Mouse (Mus musculus) heart, embryonic 13.5 days (tissue): ENCODE results near the gene Ddah1. TPM values are rescaled to one million over a fixed set of nuclear protein-coding genes. Genes with fewer than 3 reads are reported as not detected.

Experiments
- ATAC-seq: fragments of 200-750 bp; cut with Nextera tagmentation; 2 replicates; pipeline ENCODE4 v1.8.0; 2017; ENCODE audit warnings: moderate TSS enrichment; ENCODE audit not compliant: insufficient number of reproducible peaks, low FRiP score, low TSS enrichment; ENCODE audit errors: extremely low read depth
- H3K27ac ChIP-seq: fragments of 300-500 bp; sonication (generic); replicated peaks from 2 replicates; pipeline ENCODE4 v1.5.1; 2015; ENCODE audit warnings: moderate library complexity, mild to moderate bottlenecking, inconsistent platforms
- H3K27me3 ChIP-seq: fragments of 300-500 bp; sonication (generic); replicated peaks from 2 replicates; pipeline ENCODE4 v1.6.1; 2015; ENCODE audit warnings: mild to moderate bottlenecking, inconsistent platforms
- H3K36me3 ChIP-seq: fragments of 300-500 bp; sonication (generic); 2 replicates; pipeline ENCODE4 v1.6.1; 2015; ENCODE audit warnings: mild to moderate bottlenecking, inconsistent platforms
- H3K4me1 ChIP-seq: fragments of 300-500 bp; sonication (generic); 2 replicates; pipeline ENCODE4 v1.6.1; 2015; ENCODE audit warnings: inconsistent platforms
- H3K4me2 ChIP-seq: fragments of 300-500 bp; sonication (generic); 2 replicates; pipeline ENCODE4 v1.6.1; 2015; ENCODE audit warnings: inconsistent platforms, mild to moderate bottlenecking, moderate library complexity
- H3K4me3 ChIP-seq: fragments of 300-500 bp; sonication (generic); 2 replicates; pipeline ENCODE4 v1.5.1; 2015; ENCODE audit warnings: moderate library complexity, mild to moderate bottlenecking, inconsistent platforms
- H3K9ac ChIP-seq: fragments of 300-500 bp; sonication (generic); 2 replicates; pipeline ENCODE4 v1.6.1; 2015; ENCODE audit warnings: inconsistent platforms, mild to moderate bottlenecking, moderate library complexity
- H3K9me3 ChIP-seq: fragments of 300-500 bp; sonication (generic); 2 replicates; pipeline ENCODE4 v1.6.1; 2016; ENCODE audit warnings: inconsistent platforms
- WGBS: fragments of 180-500 bp; shearing (Covaris S2); methylation state at CpG from one replicate; pipeline ENCODE4 v1.1.7; 2015; ENCODE audit warnings: mixed read lengths; 5-methylcytosine and 5-hydroxymethylcytosine counted together
- polyA plus RNA-seq: library from polyadenylated mRNA; unstranded; fragments of >200 nt; fragmentation: Nextera tagmentation; extraction: Ambion mirVana; gene quantifications from 2 replicates; pipeline ENCODE4 v1.2.1, GENCODE M21; 2015

Gene Ddah1
- polyA plus RNA-seq, 1 experiment from 2014 or later: 27.9 TPM

- Histone ChIP-seq H3K36me3 (no peaks in the 10 kb centered on the region), H3K4me1 (peaks cover 12% of the 10 kb centered on the region), H3K4me3 (no peak overlapping the region), H3K4me2 (no peak overlapping the region), H3K27me3 (no peaks in the 10 kb centered on the region; the same call in 1 of the 2 replicates), H3K27ac (no peak overlapping the region), H3K9ac (no peak overlapping the region), H3K9me3 (no peaks in the 10 kb centered on the region)
- WGBS: 79% methylated on average over 9 of the region's 9 CpGs
- ATAC-seq: no peak
These were observed 14.9 kb upstream of the Ddah1 start for GRCm38 (mm10) chr3:145743476-145744027.

DNA sequence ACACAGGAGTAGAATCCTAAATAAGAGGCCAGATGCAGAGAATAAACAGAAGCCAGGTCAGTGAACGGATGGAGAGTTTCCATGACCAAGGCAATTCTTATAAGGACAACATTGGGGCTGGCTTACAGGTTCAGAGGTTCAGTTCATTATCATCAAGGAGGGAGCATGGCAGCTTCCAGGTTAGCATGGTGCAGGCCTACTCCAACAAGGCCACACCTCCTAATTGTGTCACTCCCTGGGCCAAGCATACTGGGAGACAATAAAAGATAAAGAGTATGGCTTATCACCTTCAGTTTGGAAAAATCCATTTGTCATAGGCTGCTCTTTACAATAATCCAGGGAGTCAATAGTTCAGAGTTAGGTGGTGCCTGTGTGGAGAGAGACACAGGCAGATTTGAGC is 9.8 kb upstream of the Ddah1 start:
- ATAC-seq: no peak
- no peak overlapping the region for H3K27ac ChIP-seq
- no peaks in the 10 kb centered on the region for H3K27me3 ChIP-seq
- no peaks in the 10 kb centered on the region for H3K9me3 ChIP-seq
- no peaks in the 10 kb centered on the region for H3K36me3 ChIP-seq
- H3K4me3 ChIP-seq: no peak overlapping the region
- no peaks in the 10 kb centered on the region for H3K4me1 ChIP-seq
- no peak overlapping the region for H3K4me2 ChIP-seq
- WGBS: 69% methylated on average over 1 of the region's 1 CpGs
- no peak overlapping the region for H3K9ac ChIP-seq

GRCm38 (mm10) chr3:145756457-145756856 is 2.0 kb upstream of the Ddah1 start:
- Histone ChIP-seq H3K9ac (no peak overlapping the region), H3K4me1 (peaks cover 19% of the 10 kb centered on the region), H3K27me3 (peaks cover 18% of the 10 kb centered on the region), H3K36me3 (no peaks in the 10 kb centered on the region), H3K4me2 (no peak overlapping the region), H3K27ac (no peak overlapping the region), H3K9me3 (no peaks in the 10 kb centered on the region), H3K4me3 (no peak overlapping the region)
- 59% methylated on average over 8 of the region's 8 CpGs for WGBS
- ATAC-seq: no peak

DNA sequence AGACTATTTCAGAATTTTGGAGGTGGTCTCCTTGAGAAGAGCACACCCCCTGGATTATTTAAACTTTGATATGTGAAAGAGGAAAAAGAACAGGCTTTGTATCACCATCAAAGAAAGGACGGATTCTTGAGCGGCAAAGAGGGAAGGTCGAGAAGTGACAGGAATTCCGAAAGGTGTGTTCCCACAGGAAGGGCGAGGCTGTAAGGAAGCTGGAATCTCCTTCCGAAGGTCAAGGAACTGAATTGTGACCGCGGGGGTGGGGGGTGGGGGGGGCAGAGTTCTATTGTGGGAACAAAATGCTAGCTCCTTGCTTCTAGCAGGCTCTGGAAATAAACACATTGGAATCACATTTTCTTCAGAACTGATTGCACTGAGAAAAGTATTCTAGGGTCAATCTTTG is 1.3 kb upstream of the Ddah1 start:
- Histone ChIP-seq H3K9ac (no peak overlapping the region), H3K36me3 (no peaks in the 10 kb centered on the region), H3K9me3 (no peaks in the 10 kb centered on the region), H3K4me2 (no peak overlapping the region), H3K4me1 (peaks cover 22% of the 10 kb centered on the region), H3K27me3 (peaks cover 18% of the 10 kb centered on the region), H3K4me3 (no peak overlapping the region), H3K27ac (no peak overlapping the region)
- no peak for ATAC-seq
- 40% methylated on average over 8 of the region's 8 CpGs for WGBS

- Histone ChIP-seq H3K4me3 (peak overlapping the region; percentile 68; the same call in 1 of the 2 replicates), H3K9ac (no peak overlapping the region), H3K36me3 (no peaks in the 10 kb centered on the region), H3K9me3 (no peaks in the 10 kb centered on the region), H3K4me2 (peak overlapping the region; percentile 97), H3K27me3 (peaks cover 18% of the 10 kb centered on the region), H3K4me1 (peaks cover 22% of the 10 kb centered on the region), H3K27ac (no peak overlapping the region)
- 19% methylated on average over 4 of the region's 4 CpGs for WGBS
- no peak for ATAC-seq
These were observed 631 bp upstream of the Ddah1 start for GRCm38 (mm10) chr3:145757844-145758243.

DNA sequence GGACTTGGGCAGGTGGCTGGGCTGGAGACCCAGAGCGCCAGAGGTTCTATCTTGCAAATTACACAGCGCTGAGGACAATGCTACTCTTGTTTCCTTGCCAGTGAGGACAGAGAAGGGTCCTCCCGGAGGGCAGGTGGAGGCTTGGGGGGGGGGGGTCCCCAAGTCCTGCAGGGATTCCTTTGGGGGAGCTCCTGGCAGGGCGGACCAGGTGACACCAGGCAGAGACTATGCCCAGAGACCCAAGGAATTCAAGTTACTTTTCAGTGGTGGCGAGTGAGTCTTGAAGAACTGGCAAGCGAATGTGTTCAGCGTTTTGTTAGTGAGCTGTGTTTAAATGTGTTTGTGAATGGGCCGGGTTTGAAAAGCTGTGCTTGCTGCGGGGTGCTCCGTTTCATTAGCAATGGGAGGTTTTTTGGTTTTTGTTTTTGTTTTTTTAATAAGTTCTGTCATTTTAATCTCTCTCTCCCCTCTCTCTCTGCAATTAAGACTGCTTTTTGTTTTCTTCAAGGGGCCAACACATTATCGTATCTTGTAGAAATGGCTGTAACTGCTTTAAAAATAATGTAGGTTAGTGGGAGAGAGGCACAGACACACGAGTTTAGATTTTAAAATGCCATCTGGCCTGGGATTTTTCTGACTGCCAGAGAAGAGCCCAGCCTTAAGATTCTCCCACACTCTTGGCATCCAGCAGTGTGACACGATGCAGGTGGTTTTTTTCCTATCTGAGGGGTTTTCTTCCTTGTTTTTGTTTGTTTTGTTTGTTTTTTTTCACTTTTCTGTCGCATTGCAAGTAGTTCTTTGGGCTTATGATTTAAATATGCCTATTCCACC is 1.1 kb downstream of the Ddah1 start:
- peak overlapping the region; percentile 89 for H3K9ac ChIP-seq
- H3K4me1 ChIP-seq: peaks cover 22% of the 10 kb centered on the region
- peak overlapping the region; percentile 97 for H3K4me2 ChIP-seq
- peak overlapping the region; percentile 68 for H3K4me3 ChIP-seq
- H3K27ac ChIP-seq: no peak overlapping the region
- no peak for ATAC-seq
- H3K27me3 ChIP-seq: peaks cover 18% of the 10 kb centered on the region
- 21% methylated on average over 14 of the region's 14 CpGs for WGBS
- no peaks in the 10 kb centered on the region for H3K36me3 ChIP-seq
- H3K9me3 ChIP-seq: no peaks in the 10 kb centered on the region

DNA sequence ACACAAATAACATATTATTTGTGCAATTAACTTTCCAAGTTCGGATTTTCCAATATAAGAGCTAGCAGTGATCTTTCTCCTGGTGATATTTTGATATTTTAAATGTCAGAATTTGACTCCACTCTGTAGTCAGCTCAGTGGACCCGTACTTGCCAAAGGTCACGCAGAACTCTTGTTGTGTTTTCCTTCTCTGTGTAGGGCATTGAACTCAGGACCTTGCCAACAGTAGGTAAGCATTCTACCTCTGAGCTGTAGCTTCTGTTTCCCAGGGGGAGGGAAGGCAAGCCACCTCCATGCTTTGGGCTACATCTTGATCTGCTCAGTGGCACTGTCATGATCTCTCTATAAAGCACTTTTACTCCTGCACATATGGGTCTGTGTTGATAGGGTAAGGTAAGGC is 2.1 kb downstream of the Ddah1 start:
- H3K4me2 ChIP-seq: no peak overlapping the region

DNA sequence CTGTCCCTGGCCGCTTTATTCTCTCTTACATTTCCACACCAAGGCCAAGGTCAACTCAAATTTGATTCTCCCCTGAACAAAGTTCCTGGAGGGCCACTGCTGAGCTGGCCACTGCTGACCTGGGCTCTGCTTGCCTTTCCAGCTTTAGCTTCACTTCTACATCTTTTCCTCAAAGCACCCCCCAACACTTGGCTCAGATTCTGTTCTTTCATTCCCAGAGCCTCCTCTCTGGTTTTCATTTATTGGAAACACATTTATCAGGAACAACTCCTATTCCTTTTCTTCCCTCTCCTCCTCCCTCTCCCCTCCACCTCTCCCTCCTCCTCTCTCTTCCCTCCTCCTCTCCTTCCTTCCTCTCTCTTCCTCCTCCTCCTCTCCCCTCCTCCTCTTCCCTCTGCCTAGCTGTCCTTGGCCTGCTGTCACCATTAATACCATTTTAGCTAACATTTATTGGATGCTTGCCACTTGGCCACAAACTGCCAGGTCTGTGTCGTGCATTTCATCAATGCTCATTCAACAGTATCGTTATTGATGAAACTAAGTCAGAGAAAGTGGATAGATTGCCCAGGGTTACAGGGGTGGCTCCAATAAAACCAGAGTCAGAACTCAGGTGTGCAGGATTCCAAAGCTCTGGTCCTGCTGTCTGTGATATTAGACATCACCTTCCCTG is 3.2 kb downstream of the Ddah1 start:
- H3K27ac ChIP-seq: no peak overlapping the region
- no peak overlapping the region for H3K9ac ChIP-seq
- no peak overlapping the region for H3K4me3 ChIP-seq
- no peak for ATAC-seq
- H3K36me3 ChIP-seq: no peaks in the 10 kb centered on the region
- 74% methylated on average over 3 of the region's 3 CpGs for WGBS
- no peaks in the 10 kb centered on the region for H3K9me3 ChIP-seq
- peaks cover 22% of the 10 kb centered on the region for H3K4me1 ChIP-seq
- H3K27me3 ChIP-seq: peaks cover 18% of the 10 kb centered on the region
- no peak overlapping the region for H3K4me2 ChIP-seq

More for the DNA sequence above, 2.1 kb downstream of the Ddah1 start:
- WGBS: 89% methylated on average over 3 of the region's 3 CpGs
- no peak overlapping the region for H3K4me3 ChIP-seq
- no peak overlapping the region for H3K27ac ChIP-seq
- peaks cover 18% of the 10 kb centered on the region for H3K27me3 ChIP-seq
- H3K36me3 ChIP-seq: no peaks in the 10 kb centered on the region
- no peak for ATAC-seq
- no peaks in the 10 kb centered on the region for H3K9me3 ChIP-seq
- peaks cover 22% of the 10 kb centered on the region for H3K4me1 ChIP-seq
- no peak overlapping the region for H3K9ac ChIP-seq

DNA sequence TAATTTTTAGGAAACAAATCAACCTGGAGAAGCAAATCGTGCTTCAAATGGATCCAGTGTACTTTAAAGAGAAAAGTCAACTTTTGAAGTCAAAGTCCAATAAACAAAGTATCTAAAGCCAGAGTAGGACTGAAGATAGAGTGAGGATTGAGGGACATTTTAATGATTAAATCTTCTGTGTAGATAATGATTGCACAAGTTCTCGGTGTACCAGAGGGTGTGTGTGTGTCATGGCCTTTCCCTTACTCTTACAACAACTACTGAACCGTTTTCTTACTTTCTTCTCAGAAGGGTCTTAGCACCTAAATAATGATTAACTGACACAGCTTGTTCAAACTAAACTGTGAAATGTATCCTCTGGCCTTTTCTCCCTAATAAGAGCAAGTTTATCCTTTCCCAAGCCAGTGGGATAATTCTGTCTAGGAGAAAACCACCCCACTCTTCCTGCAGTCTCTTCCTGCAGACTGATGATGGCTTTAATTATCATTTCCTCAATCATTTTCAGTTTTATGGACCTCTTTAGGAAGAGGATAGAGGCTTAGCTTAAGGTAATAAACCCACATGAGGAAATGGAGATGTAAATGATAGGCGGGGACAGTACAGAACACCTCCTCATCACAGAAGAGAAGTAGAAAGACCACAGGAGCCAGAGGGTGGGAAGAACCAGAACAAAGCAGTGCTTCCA is 4.6 kb downstream of the Ddah1 start:
- 80% methylated on average over 4 of the region's 4 CpGs for WGBS

DNA sequence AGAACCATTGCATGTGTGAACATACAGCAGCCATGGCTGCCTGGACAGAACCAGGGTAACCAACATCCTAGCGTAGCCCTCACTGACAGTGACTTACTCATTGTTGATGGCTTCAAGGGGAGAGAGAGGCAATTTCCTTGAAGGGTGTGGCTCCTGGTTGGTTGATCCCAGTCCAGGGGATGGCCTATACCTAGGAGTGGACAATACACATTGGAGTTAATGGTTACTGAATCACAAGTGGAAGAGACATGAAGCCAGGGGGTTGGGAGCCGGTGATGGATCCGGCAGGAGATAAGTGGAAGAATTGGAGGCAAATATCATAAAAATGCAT is 5.1 kb downstream of the Ddah1 start:
- 90% methylated on average over 3 of the region's 3 CpGs for WGBS
- Histone ChIP-seq H3K4me1 (peaks cover 10% of the 10 kb centered on the region), H3K9me3 (no peaks in the 10 kb centered on the region), H3K27ac (no peak overlapping the region), H3K36me3 (no peaks in the 10 kb centered on the region), H3K4me2 (no peak overlapping the region), H3K9ac (no peak overlapping the region), H3K27me3 (peaks cover 9% of the 10 kb centered on the region), H3K4me3 (no peak overlapping the region)
- ATAC-seq: no peak

More for the DNA sequence above, 4.6 kb downstream of the Ddah1 start:
- H3K9ac ChIP-seq: no peak overlapping the region
- H3K4me3 ChIP-seq: no peak overlapping the region
- ATAC-seq: no peak
- peaks cover 12% of the 10 kb centered on the region for H3K27me3 ChIP-seq
- H3K27ac ChIP-seq: no peak overlapping the region
- peaks cover 13% of the 10 kb centered on the region for H3K4me1 ChIP-seq
- no peaks in the 10 kb centered on the region for H3K36me3 ChIP-seq
- no peaks in the 10 kb centered on the region for H3K9me3 ChIP-seq
- no peak overlapping the region for H3K4me2 ChIP-seq

- Histone ChIP-seq H3K36me3 (no peaks in the 10 kb centered on the region), H3K4me3 (no peak overlapping the region), H3K9me3 (no peaks in the 10 kb centered on the region), H3K27me3 (peaks cover 9% of the 10 kb centered on the region), H3K27ac (no peak overlapping the region), H3K4me2 (no peak overlapping the region), H3K4me1 (peaks cover 5% of the 10 kb centered on the region), H3K9ac (no peak overlapping the region)
- WGBS: 85% methylated on average over 2 of the region's 2 CpGs
- no peak for ATAC-seq
These were observed 5.9 kb downstream of the Ddah1 start for GRCm38 (mm10) chr3:145764416-145764815.
